Mouse (Mus musculus) heart, embryonic 11.5 days (tissue): ENCODE measurements around the gene Mmp9. TPM values are rescaled to one million over a fixed set of nuclear protein-coding genes. Genes with fewer than 3 reads are reported as not detected.

Experiments used
- ATAC-seq: fragments of 200-750 bp; cut with Nextera tagmentation; replicated peaks from 2 replicates; pipeline ENCODE4 v1.8.0; 2017; ENCODE audit warnings: moderate library complexity; ENCODE audit not compliant: insufficient number of reproducible peaks, low FRiP score, low TSS enrichment
- H3K27ac ChIP-seq: fragments of 300-500 bp; sonication (generic); 2 replicates; pipeline ENCODE4 v1.5.1; 2014; ENCODE audit warnings: mild to moderate bottlenecking, low read depth, low read length
- H3K27me3 ChIP-seq: fragments of 300-500 bp; sonication (generic); 2 replicates; pipeline ENCODE4 v1.6.1; 2014; ENCODE audit warnings: mild to moderate bottlenecking, low read length, mixed read lengths; ENCODE audit not compliant: control insufficient read depth, insufficient read depth
- H3K36me3 ChIP-seq: fragments of 300-500 bp; sonication (generic); 2 replicates; pipeline ENCODE4 v1.6.1; 2014; ENCODE audit warnings: mild to moderate bottlenecking, low read length, moderate library complexity, mixed read lengths; ENCODE audit not compliant: control insufficient read depth, insufficient read depth
- H3K4me1 ChIP-seq: fragments of 300-500 bp; sonication (generic); 2 replicates; pipeline ENCODE4 v1.6.1; 2014; ENCODE audit warnings: low read length; ENCODE audit not compliant: control insufficient read depth, insufficient read depth
- H3K4me2 ChIP-seq: fragments of 300-500 bp; sonication (generic); 2 replicates; pipeline ENCODE4 v1.6.1; 2014; ENCODE audit warnings: mild to moderate bottlenecking, moderate library complexity
- H3K4me3 ChIP-seq: fragments of 300-500 bp; sonication (generic); 2 replicates; pipeline ENCODE4 v1.5.1; 2014; ENCODE audit warnings: low read depth, low read length
- H3K9ac ChIP-seq: fragments of 300-500 bp; sonication (generic); 2 replicates; pipeline ENCODE4 v1.6.1; 2014; ENCODE audit warnings: mild to moderate bottlenecking, low read depth, low read length, moderate library complexity
- H3K9me3 ChIP-seq: fragments of 300-500 bp; sonication (generic); replicated peaks from 2 replicates; pipeline ENCODE4 v1.6.1; 2016; ENCODE audit warnings: low read length; ENCODE audit not compliant: control insufficient read depth
- WGBS: fragments of 180-500 bp; shearing (Covaris S2); extraction: QIAGEN DNeasy Blood & Tissue Kit; methylation state at CpG from one replicate; pipeline ENCODE4 v1.1.7; 2014; ENCODE audit not compliant: insufficient replicate concordance; 5-methylcytosine and 5-hydroxymethylcytosine counted together
- polyA plus RNA-seq: library from polyadenylated mRNA; unstranded; fragments of >200 nt; fragmentation: Nextera tagmentation; extraction: Ambion mirVana; gene quantifications from 2 replicates; pipeline ENCODE4 v1.2.1, GENCODE M21; 2014

The Mmp9 gene
- polyA plus RNA-seq, 1 experiment from 2014 or later: 0.16 TPM

- no peak for ATAC-seq
- no peak overlapping the region for H3K4me3 ChIP-seq
- H3K4me1 ChIP-seq: no peaks in the 10 kb centered on the region
- no peak overlapping the region for H3K27ac ChIP-seq
- WGBS: 69% methylated on average over 7 of the region's 7 CpGs
- H3K4me2 ChIP-seq: no peak overlapping the region
- H3K9me3 ChIP-seq: no peaks in the 10 kb centered on the region
- H3K9ac ChIP-seq: no peak overlapping the region
- 0 out of 2 replicates have a peak, but pooled peaks cover 2% of the 10 kb centered on the region for H3K36me3 ChIP-seq
- H3K27me3 ChIP-seq: no peaks in the 10 kb centered on the region
Measured at GRCm38 (mm10) chr2:164921984-164922383, 18.6 kb upstream of the Mmp9 start.

- Histone ChIP-seq H3K27me3 (no peaks in the 10 kb centered on the region), H3K9me3 (no peaks in the 10 kb centered on the region), H3K36me3 (0 out of 2 replicates have a peak, but pooled peaks cover 2% of the 10 kb centered on the region), H3K4me2 (no peak overlapping the region), H3K4me3 (no peak overlapping the region), H3K4me1 (no peaks in the 10 kb centered on the region), H3K27ac (no peak overlapping the region), H3K9ac (no peak overlapping the region)
- no peak for ATAC-seq
- 69% methylated on average over 4 of the region's 4 CpGs for WGBS
Measured at GRCm38 (mm10) chr2:164923291-164923690, 17.3 kb upstream of the Mmp9 start.

GRCm38 (mm10) chr2:164924100-164924857, 16.3 kb upstream of the Mmp9 start:
- H3K4me3 ChIP-seq: no peak overlapping the region
- 0 out of 2 replicates have a peak, but pooled peaks cover 2% of the 10 kb centered on the region for H3K36me3 ChIP-seq
- no peak overlapping the region for H3K9ac ChIP-seq
- H3K27me3 ChIP-seq: no peaks in the 10 kb centered on the region
- no peaks in the 10 kb centered on the region for H3K4me1 ChIP-seq
- no peak overlapping the region for H3K4me2 ChIP-seq
- H3K27ac ChIP-seq: no peak overlapping the region
- 28% methylated on average over 11 of the region's 11 CpGs for WGBS
- ATAC-seq: no peak
- H3K9me3 ChIP-seq: no peaks in the 10 kb centered on the region

- no peaks in the 10 kb centered on the region for H3K36me3 ChIP-seq
- no peaks in the 10 kb centered on the region for H3K4me1 ChIP-seq
- no peak for ATAC-seq
- peaks cover 27% of the 10 kb centered on the region for H3K27me3 ChIP-seq
- no peak overlapping the region for H3K4me3 ChIP-seq
- 61% methylated on average over 11 of the region's 11 CpGs for WGBS
- no peak overlapping the region for H3K4me2 ChIP-seq
- H3K9me3 ChIP-seq: no peaks in the 10 kb centered on the region
- no peak overlapping the region for H3K9ac ChIP-seq
- no peak overlapping the region for H3K27ac ChIP-seq
Measured at GRCm38 (mm10) chr2:164930706-164931581, 9.6 kb upstream of the Mmp9 start.

- no peaks in the 10 kb centered on the region; the same call in 1 of the 2 replicates for H3K4me1 ChIP-seq
- ATAC-seq: no peak
Measured at GRCm38 (mm10) chr2:164933534-164933933, 7.0 kb upstream of the Mmp9 start.

GRCm38 (mm10) chr2:164935991-164936390, 4.6 kb upstream of the Mmp9 start:
- 67% methylated on average over 4 of the region's 4 CpGs for whole genome bisulfite sequencing
- Histone ChIP-seq H3K27ac (no peak overlapping the region), H3K9me3 (no peaks in the 10 kb centered on the region), H3K36me3 (no peaks in the 10 kb centered on the region), H3K9ac (no peak overlapping the region), H3K4me3 (no peak overlapping the region), H3K27me3 (peaks cover 57% of the 10 kb centered on the region), H3K4me1 (peaks cover 4% of the 10 kb centered on the region; the same call in 1 of the 2 replicates), H3K4me2 (no peak overlapping the region)
- no peak for ATAC-seq

More at GRCm38 (mm10) chr2:164933534-164933933, 7.0 kb upstream of the Mmp9 start:
- no peaks in the 10 kb centered on the region for H3K9me3 ChIP-seq
- H3K4me2 ChIP-seq: no peak overlapping the region
- H3K9ac ChIP-seq: no peak overlapping the region
- 44% methylated on average over 10 of the region's 10 CpGs for WGBS
- H3K27me3 ChIP-seq: peaks cover 43% of the 10 kb centered on the region
- no peaks in the 10 kb centered on the region for H3K36me3 ChIP-seq
- H3K27ac ChIP-seq: no peak overlapping the region
- no peak overlapping the region for H3K4me3 ChIP-seq

- peak overlapping the region; percentile 8; the same call in 1 of the 2 replicates for H3K9ac ChIP-seq
- WGBS: 3% methylated on average over 39 of the region's 39 CpGs
- ATAC-seq: no peak
- no peak overlapping the region for H3K27ac ChIP-seq
- no peaks in the 10 kb centered on the region for H3K9me3 ChIP-seq
- peaks cover 9% of the 10 kb centered on the region; the same call in 1 of the 2 replicates for H3K4me1 ChIP-seq
- peaks cover 50% of the 10 kb centered on the region for H3K27me3 ChIP-seq
- peak overlapping the region; percentile 39 for H3K4me3 ChIP-seq
- H3K4me2 ChIP-seq: peak overlapping the region; percentile 71
- H3K36me3 ChIP-seq: no peaks in the 10 kb centered on the region
Measured at GRCm38 (mm10) chr2:164938146-164939091, 2.2 kb upstream of the Mmp9 start.

GRCm38 (mm10) chr2:164939106-164939505, 1.5 kb upstream of the Mmp9 start:
- Histone ChIP-seq H3K36me3 (no peaks in the 10 kb centered on the region), H3K4me3 (peak overlapping the region; percentile 39), H3K27me3 (peaks cover 44% of the 10 kb centered on the region), H3K9me3 (no peaks in the 10 kb centered on the region), H3K27ac (no peak overlapping the region), H3K9ac (0 out of 2 replicates have a peak overlapping the region, but pooled peaks have one; percentile 8), H3K4me1 (peaks cover 9% of the 10 kb centered on the region; the same call in 1 of the 2 replicates), H3K4me2 (peak overlapping the region; percentile 71)
- no peak for ATAC-seq
- WGBS: 4% methylated on average over 11 of the region's 11 CpGs
